Mouse (Mus musculus) myocyte (in vitro differentiated cells): ENCODE results near the gene Rbm7.

Experiments
- CEBPB ChIP-seq: IDR thresholded peaks from 2 replicates; pipeline ENCODE4 v1.6.1; 2011; ENCODE audit warnings: mild to moderate bottlenecking, moderate library complexity; ENCODE audit not compliant: poor library complexity, insufficient read depth, severe bottlenecking
- E2F4 ChIP-seq: IDR thresholded peaks from one replicate; pipeline ENCODE4 v1.6.1; 2011; ENCODE audit warnings: mild to moderate bottlenecking, control low read depth, moderate library complexity; ENCODE audit not compliant: insufficient read depth
- MAX ChIP-seq: IDR thresholded peaks from one replicate; pipeline ENCODE4 v1.6.1; 2011; ENCODE audit warnings: low read depth, mild to moderate bottlenecking, control low read depth
- MYOD1 ChIP-seq, 3 experiments: IDR thresholded peaks; one replicate each; pipeline ENCODE4 v1.6.1; 2011; ENCODE audit warnings: control low read depth in 2 of 3, low read depth in 2 of 3, mild to moderate bottlenecking in 2 of 3, moderate library complexity in 1 of 3; ENCODE audit not compliant: insufficient read length in 2 of 3, control insufficient read depth in 1 of 3
- POLR2A ChIP-seq: IDR thresholded peaks from one replicate; pipeline ENCODE4 v1.6.1; 2011; ENCODE audit warnings: low read depth, mild to moderate bottlenecking, control low read depth, moderate library complexity; ENCODE audit not compliant: insufficient read length
- POLR2AphosphoS2 ChIP-seq: IDR thresholded peaks from one replicate; pipeline ENCODE4 v1.6.1; 2011; ENCODE audit warnings: low read depth, control low read depth; ENCODE audit not compliant: insufficient read length
- SRF ChIP-seq: IDR thresholded peaks from one replicate; pipeline ENCODE4 v1.6.1; 2011; ENCODE audit warnings: low read depth; ENCODE audit not compliant: control insufficient read depth, insufficient read length
- TCF3 ChIP-seq: IDR thresholded peaks from one replicate; pipeline ENCODE4 v1.6.1; 2011; ENCODE audit warnings: low read depth, control low read depth; ENCODE audit not compliant: insufficient read length
- USF1 ChIP-seq: IDR thresholded peaks from one replicate; pipeline ENCODE4 v1.6.1; 2011; ENCODE audit warnings: low read depth, mild to moderate bottlenecking, control low read depth, moderate library complexity

DNA sequence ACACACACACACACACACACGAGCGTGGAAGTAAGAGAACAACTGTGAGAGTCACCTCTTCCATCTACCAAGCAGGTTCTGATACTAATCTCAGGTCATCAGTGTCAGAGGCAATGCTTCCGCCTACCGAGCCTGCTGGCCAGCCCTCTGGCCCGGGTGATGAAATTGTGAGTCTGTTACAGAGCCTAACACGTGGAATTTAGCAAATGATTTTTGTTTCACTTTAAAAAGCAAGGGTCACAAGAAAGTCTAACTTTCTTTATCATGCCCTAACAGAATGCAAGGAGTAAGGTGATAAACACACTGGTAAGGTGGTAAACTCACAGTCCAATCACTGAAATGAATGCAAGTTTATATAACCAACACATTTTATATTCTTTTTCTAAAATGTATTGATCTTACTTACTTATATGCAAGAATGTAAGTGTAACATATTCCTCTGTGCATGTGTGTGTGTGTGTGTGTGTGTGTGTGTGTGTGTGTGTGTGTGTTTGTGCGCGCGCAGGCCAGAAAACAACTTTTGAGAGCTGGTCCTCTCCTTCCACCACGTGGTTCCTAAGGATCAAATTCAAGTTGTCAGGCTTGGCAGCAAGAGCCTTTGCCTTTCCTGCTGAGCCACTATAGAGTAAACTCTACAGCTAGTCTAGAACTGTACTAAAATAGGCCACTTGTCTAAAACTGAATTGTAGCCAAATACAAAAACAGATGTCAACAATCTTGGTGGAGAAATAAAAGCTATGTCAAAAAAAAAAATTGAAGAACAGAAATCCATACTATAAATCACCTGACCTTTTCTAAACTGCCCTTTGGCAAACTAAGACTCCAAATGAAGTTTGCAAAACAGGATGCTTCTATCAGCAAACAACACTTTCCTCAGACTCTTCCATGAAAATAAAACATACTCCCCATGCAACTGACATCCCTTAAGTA is 18.6 kb downstream of the Rbm7 start:
- no peak for TF ChIP-seq POLR2A
- TF ChIP-seq TCF3, result no peak
- no peak for TF ChIP-seq USF1
- TF ChIP-seq E2F4, result no peak
- TF ChIP-seq MAX, result no peak
- TF ChIP-seq SRF, result no peak
- TF ChIP-seq POLR2AphosphoS2, result no peak
- TF ChIP-seq CEBPB, result no peak
- TF ChIP-seq MYOD1 (IDR thresholded peaks at IDR 0.05; ENCODE audit: control insufficient read depth in 1 of 3, insufficient read length in 2 of 3, low read depth in 2 of 3), result no peak
